23 mouse cellular contexts compared by ENCODE assay signal in genomic region chr6:100167321-100167720, GRCm38 (mm10).
"Had no signal": no experiment of that assay in that cellular context is flagged by ENCODE, and none has a peak within 500 bp of the region (broad histone marks: within the 10 kb centered on the region; RNA-seq: fewer than 3 reads in every experiment).

No protein-coding gene starts in this region.

- H3K36me3 ChIP-seq: kidney, embryonic 15.5 days; limb, embryonic 10.5 days; limb, embryonic 13.5 days; liver, embryonic 12.5 days; liver, embryonic 15.5 days; lung, embryonic 15.5 days; neural tube, embryonic 12.5 days; neural tube, embryonic 15.5 days had no signal

- ATAC-seq: liver, embryonic 12.5 days had no signal

- H3K4me2 ChIP-seq: kidney, embryonic 15.5 days; limb, embryonic 13.5 days; liver, embryonic 12.5 days; liver, embryonic 15.5 days; lung, embryonic 15.5 days; midbrain, embryonic 11.5 days; neural tube, embryonic 12.5 days; neural tube, embryonic 15.5 days had no signal

- DNase-seq: kidney, adult 8-10 months; kidney, postnatal 10 days; kidney, postnatal 36 days; layer of hippocampus, adult 9-11 months; liver; lung, adult 18-20 months; lung, postnatal 10 days; lung, postnatal 36 days; midbrain, embryonic 14.5 days; right cerebral cortex, adult 18-20 months; right cerebral cortex, postnatal 14 days; thymus, adult 2 months; thymus, postnatal 14 days had no signal

- H3K4me3 ChIP-seq: kidney, embryonic 15.5 days; limb, embryonic 10.5 days; limb, embryonic 13.5 days; liver, embryonic 12.5 days; liver, embryonic 15.5 days; lung, embryonic 15.5 days; megakaryocyte, embryonic 14.5 days; neural tube, embryonic 12.5 days; neural tube, embryonic 15.5 days had no signal
